ENCODE assay signal across 8 mouse cellular contexts in the genomic region with DNA sequence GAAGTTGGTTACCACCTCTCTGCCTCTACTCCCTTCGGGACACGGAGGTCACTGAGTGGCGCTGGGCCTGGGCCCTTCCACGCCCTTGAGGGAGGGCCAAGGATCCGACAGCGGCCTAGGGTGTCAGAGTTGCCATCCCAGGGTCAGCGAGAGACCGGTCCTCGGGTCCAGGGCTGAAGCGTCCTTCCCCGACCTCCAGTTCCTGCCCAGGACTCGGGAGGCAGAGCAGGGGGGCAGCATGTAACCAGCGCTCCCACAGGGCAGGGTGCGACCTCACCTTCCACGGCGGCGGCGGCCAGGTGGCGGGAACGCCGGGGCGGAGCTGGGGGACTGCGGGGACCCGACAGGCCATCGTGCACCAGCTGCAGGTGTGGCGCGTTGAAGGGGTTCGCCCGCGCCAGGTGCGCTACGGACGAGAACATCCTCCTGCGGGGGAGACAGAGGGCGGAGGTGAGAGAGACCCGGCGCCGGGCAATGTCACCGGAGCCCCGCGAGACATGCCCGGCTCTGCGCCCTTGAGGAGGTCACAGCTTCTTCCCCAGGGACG. TPM values are rescaled to one million over a fixed set of nuclear protein-coding genes. Genes with fewer than 3 reads are reported as not detected.
DNase-seq lines count a peak whose midpoint lies in the region; ATAC-seq and TF ChIP-seq lines count a peak whose summit lies in the region.

No protein-coding gene starts in this region.

- ATAC-seq in common myeloid progenitor, adult 5-6 weeks (replicated peaks; ENCODE audit: low read depth, poor library complexity, severe bottlenecking) = peak; percentile 40
- peak; percentile 67 for ATAC-seq in intestine, embryonic 15.5 days
- ATAC-seq in lung, embryonic 14.5 days (ENCODE audit: insufficient read depth) = peak; percentile 61
- ATAC-seq in neural tube, embryonic 15.5 days (ENCODE audit: low FRiP score) = peak; percentile 65

- peak overlapping the region; percentile 93 for H3K4me3 ChIP-seq in testis, adult 2 months (ENCODE audit: control insufficient read depth, low read depth, low read length)
- peak overlapping the region; percentile 95 for H3K4me3 ChIP-seq in intestine, embryonic 15.5 days (replicated peaks)
- peak overlapping the region; percentile 99 for H3K4me3 ChIP-seq in lung, embryonic 14.5 days (ENCODE audit: low read depth, low read length)
- peak overlapping the region; percentile 83 for H3K4me3 ChIP-seq in neural tube, embryonic 15.5 days (replicated peaks)

- intact Hi-C loops in gastrocnemius, postnatal 14 days (cut with DNase I; ENCODE audit: low total_unique reads) = no loop called here

- peak overlapping the region; percentile 57 for H3K4me2 ChIP-seq in intestine, embryonic 15.5 days (replicated peaks)
- H3K4me2 ChIP-seq in lung, embryonic 14.5 days = peak overlapping the region; percentile 84
- peak overlapping the region; percentile 72 for H3K4me2 ChIP-seq in neural tube, embryonic 15.5 days

- no peaks in the 10 kb centered on the region; the same call in 1 of the 2 replicates for H3K4me1 ChIP-seq in testis, adult 2 months (ENCODE audit: control insufficient read depth, insufficient read depth, low read length)
- no peaks in the 10 kb centered on the region for H3K4me1 ChIP-seq in intestine, embryonic 15.5 days (replicated peaks)
- H3K4me1 ChIP-seq in lung, embryonic 14.5 days (ENCODE audit: insufficient read depth) = peaks cover 9% of the 10 kb centered on the region; the same call in 1 of the 2 replicates
- peaks cover 27% of the 10 kb centered on the region for H3K4me1 ChIP-seq in neural tube, embryonic 15.5 days

- no peaks in the 10 kb centered on the region; the same call in 1 of the 2 replicates for H3K36me3 ChIP-seq in testis, adult 2 months (ENCODE audit: control insufficient read depth, insufficient read depth, low read length)
- H3K36me3 ChIP-seq in intestine, embryonic 15.5 days = peaks cover 10% of the 10 kb centered on the region
- H3K36me3 ChIP-seq in lung, embryonic 14.5 days (ENCODE audit: insufficient read depth) = peaks cover 38% of the 10 kb centered on the region
- H3K36me3 ChIP-seq in neural tube, embryonic 15.5 days = peaks cover 26% of the 10 kb centered on the region

- no peak for TF ChIP-seq POLR2A in testis, adult 2 months (IDR thresholded peaks at IDR 0.05; ENCODE audit: control insufficient read depth, low read depth, low read length)

- no peak for DNase-seq in testis, postnatal 10 days (ENCODE audit: low spot score)
- peak; percentile 62 for DNase-seq in gastrocnemius, postnatal 14 days
- DNase-seq in lung, embryonic 14.5 days = peak; percentile 39
- no peak for DNase-seq in layer of hippocampus, postnatal 25 days (ENCODE audit: extremely low spot score in 1 of 2, low spot score in 1 of 2)

- H3K9ac ChIP-seq in intestine, embryonic 15.5 days = peak overlapping the region; percentile 98
- H3K9ac ChIP-seq in lung, embryonic 14.5 days = peak overlapping the region; percentile 92
- H3K9ac ChIP-seq in neural tube, embryonic 15.5 days (replicated peaks) = peak overlapping the region; percentile 94

- peak overlapping the region; percentile 94 for H3K27ac ChIP-seq in testis, adult 2 months (ENCODE audit: control insufficient read depth, insufficient read depth, low read depth, low read length)
- H3K27ac ChIP-seq in intestine, embryonic 15.5 days = peak overlapping the region; percentile 90
- peak overlapping the region; percentile 94 for H3K27ac ChIP-seq in lung, embryonic 14.5 days (ENCODE audit: low read depth)
- H3K27ac ChIP-seq in neural tube, embryonic 15.5 days (replicated peaks) = peak overlapping the region; percentile 97

- no peaks in the 10 kb centered on the region for H3K9me3 ChIP-seq in intestine, embryonic 15.5 days
- H3K9me3 ChIP-seq in lung, embryonic 14.5 days (ENCODE audit: low read depth, low read length) = no peaks in the 10 kb centered on the region
- H3K9me3 ChIP-seq in neural tube, embryonic 15.5 days (replicated peaks) = no peaks in the 10 kb centered on the region

- no peak for TF ChIP-seq CTCF in testis, adult 2 months (IDR thresholded peaks at IDR 0.05; ENCODE audit: control insufficient read depth, insufficient read depth, insufficient replicate concordance, low read depth, low read length)
- no peak for TF ChIP-seq CTCF in lung, embryonic 14.5 days (IDR thresholded peaks at IDR 0.05; ENCODE audit: low read depth)

- WGBS in intestine, embryonic 15.5 days = 0% methylated on average over 44 of the region's 44 CpGs
- under 1% methylated on average over 42 of the region's 44 CpGs for WGBS in lung, embryonic 14.5 days
- under 1% methylated on average over 32 of the region's 44 CpGs for WGBS in neural tube, embryonic 15.5 days

- H3K27me3 ChIP-seq in testis, adult 2 months (ENCODE audit: control insufficient read depth, insufficient read depth, low read length) = no peaks in the 10 kb centered on the region
- no peaks in the 10 kb centered on the region for H3K27me3 ChIP-seq in intestine, embryonic 15.5 days (replicated peaks)
- H3K27me3 ChIP-seq in lung, embryonic 14.5 days (ENCODE audit: insufficient read depth, low read length) = no peaks in the 10 kb centered on the region
- no peaks in the 10 kb centered on the region for H3K27me3 ChIP-seq in neural tube, embryonic 15.5 days (replicated peaks)

RNA-seq across cellular contexts. Expression of gene Slc25a3, which starts 0.5 kb away (rescaled TPM):
- polyA plus RNA-seq in testis, adult 2 months (2012; rRNA removed) = 147 and 151 TPM in 2 replicates
- 238 and 276 TPM in 2 replicates for total RNA-seq in common myeloid progenitor, adult 5-6 weeks (2017)
- 1,000 to 10,000 TPM in 1 of 2 experiments, 100 to 1,000 TPM in 1; 888 to 1,041 TPM for total RNA-seq in gastrocnemius, postnatal 14 days (2021)
- polyA plus RNA-seq in intestine, embryonic 15.5 days (2015; fragmentation: Nextera tagmentation; extraction: Ambion mirVana) = 611 and 651 TPM in 2 replicates
- polyA plus RNA-seq in lung, embryonic 14.5 days (2014; fragmentation: Nextera tagmentation; extraction: Ambion mirVana) = 470 and 474 TPM in 2 replicates
- 595 and 628 TPM in 2 replicates for polyA plus RNA-seq in neural tube, embryonic 15.5 days (2015; fragmentation: Nextera tagmentation; extraction: Ambion mirVana)
- total RNA-seq in layer of hippocampus, postnatal 25 days (2021) = 100 to 1,000 TPM; 500 to 552 TPM

RNA-seq across cellular contexts. Expression of gene Ikbip, which starts 40.6 kb away (rescaled TPM):
- polyA plus RNA-seq in testis, adult 2 months (2012; rRNA removed) = 1.2 and 1.5 TPM in 2 replicates
- total RNA-seq in common myeloid progenitor, adult 5-6 weeks (2017) = 19.0 and 25.9 TPM in 2 replicates
- total RNA-seq in gastrocnemius, postnatal 14 days (2021) = 10 to 100 TPM; 16.2 to 18.2 TPM
- 37.2 and 40.0 TPM in 2 replicates for polyA plus RNA-seq in intestine, embryonic 15.5 days (2015; fragmentation: Nextera tagmentation; extraction: Ambion mirVana)
- polyA plus RNA-seq in lung, embryonic 14.5 days (2014; fragmentation: Nextera tagmentation; extraction: Ambion mirVana) = 48.8 and 51.4 TPM in 2 replicates
- 22.7 and 29.1 TPM in 2 replicates for polyA plus RNA-seq in neural tube, embryonic 15.5 days (2015; fragmentation: Nextera tagmentation; extraction: Ambion mirVana)
- total RNA-seq in layer of hippocampus, postnatal 25 days (2021) = 10 to 100 TPM; 15.4 to 16.4 TPM

RNA-seq across cellular contexts. Expression of gene Apaf1, which starts 40.8 kb away (rescaled TPM):
- 1.7 and 1.9 TPM in 2 replicates for polyA plus RNA-seq in testis, adult 2 months (2012; rRNA removed)
- total RNA-seq in common myeloid progenitor, adult 5-6 weeks (2017) = 23.1 and 39.6 TPM in 2 replicates
- total RNA-seq in gastrocnemius, postnatal 14 days (2021) = 1 to 10 TPM; 5.8 TPM
- 20.6 and 21.3 TPM in 2 replicates for polyA plus RNA-seq in intestine, embryonic 15.5 days (2015; fragmentation: Nextera tagmentation; extraction: Ambion mirVana)
- polyA plus RNA-seq in lung, embryonic 14.5 days (2014; fragmentation: Nextera tagmentation; extraction: Ambion mirVana) = 26.9 and 27.1 TPM in 2 replicates
- polyA plus RNA-seq in neural tube, embryonic 15.5 days (2015; fragmentation: Nextera tagmentation; extraction: Ambion mirVana) = 14.3 and 14.4 TPM in 2 replicates
- 10 to 100 TPM; 12.3 to 13.1 TPM for total RNA-seq in layer of hippocampus, postnatal 25 days (2021)

RNA-seq across cellular contexts. Expression of gene Tmpo, which starts 57.8 kb away (rescaled TPM):
- 17.2 and 17.4 TPM in 2 replicates for polyA plus RNA-seq in testis, adult 2 months (2012; rRNA removed)
- total RNA-seq in common myeloid progenitor, adult 5-6 weeks (2017) = 529 and 544 TPM in 2 replicates
- total RNA-seq in gastrocnemius, postnatal 14 days (2021) = 10 to 100 TPM; 56.9 to 66.7 TPM
- 165 and 209 TPM in 2 replicates for polyA plus RNA-seq in intestine, embryonic 15.5 days (2015; fragmentation: Nextera tagmentation; extraction: Ambion mirVana)
- 317 and 337 TPM in 2 replicates for polyA plus RNA-seq in lung, embryonic 14.5 days (2014; fragmentation: Nextera tagmentation; extraction: Ambion mirVana)
- polyA plus RNA-seq in neural tube, embryonic 15.5 days (2015; fragmentation: Nextera tagmentation; extraction: Ambion mirVana) = 80.0 and 105 TPM in 2 replicates
- 10 to 100 TPM; 33.2 to 35.8 TPM for total RNA-seq in layer of hippocampus, postnatal 25 days (2021)

Comparison
In these comparisons a context has a peak if more than half of its experiments do, and no peak if none do; other contexts are left out.
1. DNase-seq: peak in gastrocnemius, postnatal 14 days (single experiment) and lung, embryonic 14.5 days (single experiment); none in testis, postnatal 10 days (single experiment) and layer of hippocampus, postnatal 25 days (0 of 2).
2. Peak in every context shown above with its lines, with median percentiles within 50 percentile points of each other: H3K27ac ChIP-seq, H3K4me3 ChIP-seq, ATAC-seq, H3K4me2 ChIP-seq and H3K9ac ChIP-seq.